Mouse (Mus musculus): ENCODE measurements around the gene Prps2. TPM values are rescaled to one million over a fixed set of nuclear protein-coding genes. Genes with fewer than 3 reads are reported as not detected.

Prps2 gene
- total and polyA plus RNA-seq, 3 experiments: 43.9 to 74.3 (median 73.1) TPM

- H3K79me2 ChIP-seq (replicated peaks; ENCODE audit: control insufficient read depth, extremely low read depth, insufficient read depth, poor library complexity, severe bottlenecking): peaks cover 7% of the 10 kb centered on the region
- no peak for TF ChIP-seq BHLHE40 (IDR thresholded peaks at IDR 0.05; ENCODE audit: low read depth, low read length)
- TF ChIP-seq MXI1 (IDR thresholded peaks at IDR 0.05; ENCODE audit: low read depth, low read length): no peak
- no peak for TF ChIP-seq ELF1 (IDR thresholded peaks at IDR 0.05; ENCODE audit: low read depth, low read length)
- no peak for TF ChIP-seq JUN (IDR thresholded peaks at IDR 0.05; ENCODE audit: insufficient read depth, low read depth, low read length)
- TF ChIP-seq ETS1 (conservative IDR thresholded peaks at IDR 0.05; ENCODE audit: low read depth, low read length): no peak
- TF ChIP-seq KAT2A (IDR thresholded peaks at IDR 0.05; ENCODE audit: insufficient replicate concordance, low read length): no peak
- TF ChIP-seq NELFE (IDR thresholded peaks at IDR 0.05; ENCODE audit: low read depth, low read length): no peak
- no peak for TF ChIP-seq MAFK (IDR thresholded peaks at IDR 0.05; ENCODE audit: insufficient replicate concordance, low read length)
- H3K27ac ChIP-seq (ENCODE audit: insufficient read depth, low read depth): peak overlapping the region; percentile 52; the same call in 1 of the 2 replicates
- H3K4me2 ChIP-seq (ENCODE audit: insufficient read depth, low read depth, poor library complexity, severe bottlenecking): peak overlapping the region; percentile 89
- H3K27me3 ChIP-seq (replicated peaks): no peaks in the 10 kb centered on the region
- DNase-seq (ENCODE audit: extremely low read depth): no peak
- peak overlapping the region; percentile 38 to 70 (median 52) for H3K4me3 ChIP-seq (replicated peaks in 1 of 3; ENCODE audit: low read depth in 2 of 3, low read length in 2 of 3, poor library complexity in 1 of 3)
- dilution Hi-C loops (cut with MboI; ENCODE audit: extremely low pct_ligation_motif_present, extremely low pct_unique_long_range_greater_than_20kb, low sequenced_read_pairs) (no loop called here), in situ Hi-C loops (cut with MboI; ENCODE audit: low pct_ligation_motif_present, low pct_unique_long_range_greater_than_20kb, low sequenced_read_pairs) (no loop called here)
- peak overlapping the region; percentile 68 for H3K9ac ChIP-seq (ENCODE audit: insufficient read depth, low read depth)
- H3K36me3 ChIP-seq (replicated peaks in 1 of 2; ENCODE audit: control insufficient read depth in 1 of 2, insufficient read depth in 1 of 2, low read length in 1 of 2): peaks cover 0 to 4% of the 10 kb centered on the region in 2 experiments
- no peaks in the 10 kb centered on the region for H3K9me3 ChIP-seq (replicated peaks; ENCODE audit: low read length)
- H3K4me1 ChIP-seq (ENCODE audit: control insufficient read depth in 1 of 2, insufficient read depth in 2 of 2): peaks cover 3 to 37% of the 10 kb centered on the region in 2 experiments; a peak in 3 of 4 replicates
These were observed 52.9 kb downstream of the Prps2 start for GRCm38 (mm10) chrX:167329620-167330019.

DNA sequence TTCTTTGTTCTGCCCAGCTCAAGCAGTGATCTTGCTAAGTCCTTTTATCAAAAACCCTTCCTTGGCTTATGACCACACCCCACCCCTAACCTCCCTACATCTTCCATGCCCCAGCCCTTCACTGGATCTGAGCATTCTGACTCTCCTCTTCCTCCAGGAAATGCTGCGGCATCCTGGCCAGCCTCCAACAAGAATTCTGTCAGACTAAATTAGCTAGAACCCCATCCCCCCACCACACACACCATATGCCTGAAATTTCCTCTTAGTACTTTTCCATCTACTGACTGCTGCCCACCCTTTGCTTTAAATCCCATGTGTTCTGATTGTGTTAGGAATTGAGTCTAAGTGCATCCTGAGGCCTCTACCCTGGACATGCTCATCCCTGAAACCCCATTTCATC lies 53.5 kb downstream of the Prps2 start:
- peaks cover 3 to 32% of the 10 kb centered on the region in 2 experiments; a peak in 3 of 4 replicates for H3K4me1 ChIP-seq (ENCODE audit: control insufficient read depth in 1 of 2, insufficient read depth in 2 of 2)
- no peak for DNase-seq (ENCODE audit: extremely low read depth)
- peak overlapping the region; percentile 37 to 70 (median 52) for H3K4me3 ChIP-seq (replicated peaks in 1 of 3; ENCODE audit: low read depth in 2 of 3, low read length in 2 of 3, poor library complexity in 1 of 3)
- H3K27ac ChIP-seq (ENCODE audit: insufficient read depth, low read depth): peak overlapping the region; percentile 66
- peaks cover 7% of the 10 kb centered on the region for H3K79me2 ChIP-seq (replicated peaks; ENCODE audit: control insufficient read depth, extremely low read depth, insufficient read depth, poor library complexity, severe bottlenecking)
- H3K4me2 ChIP-seq (ENCODE audit: insufficient read depth, low read depth, poor library complexity, severe bottlenecking): peak overlapping the region; percentile 89
- dilution Hi-C loops (cut with MboI; ENCODE audit: extremely low pct_ligation_motif_present, extremely low pct_unique_long_range_greater_than_20kb, low sequenced_read_pairs) (no loop called here), in situ Hi-C loops (cut with MboI; ENCODE audit: low pct_ligation_motif_present, low pct_unique_long_range_greater_than_20kb, low sequenced_read_pairs) (no loop called here)
- H3K9me3 ChIP-seq (replicated peaks; ENCODE audit: low read length): no peaks in the 10 kb centered on the region
- H3K9ac ChIP-seq (ENCODE audit: insufficient read depth, low read depth): peak overlapping the region; percentile 68
- TF ChIP-seq TCF12 (IDR thresholded peaks at IDR 0.05; ENCODE audit: low read depth, low read length): no peak
- TF ChIP-seq MAX (IDR thresholded peaks at IDR 0.05; ENCODE audit: low read length): no peak
- no peak for TF ChIP-seq CTCF (conservative IDR thresholded peaks at IDR 0.05 in 1 of 2, IDR thresholded peaks at IDR 0.05 in 1 of 2; ENCODE audit: low read depth in 2 of 2, low read length in 2 of 2)
- no peak for TF ChIP-seq MAFK (IDR thresholded peaks at IDR 0.05; ENCODE audit: insufficient replicate concordance, low read length)
- TF ChIP-seq CHD1 (IDR thresholded peaks at IDR 0.05; ENCODE audit: low read depth, low read length): peak; percentile 22; the same call in 1 of the 2 replicates
- H3K27me3 ChIP-seq (replicated peaks): no peaks in the 10 kb centered on the region
- peaks cover 0 to 4% of the 10 kb centered on the region in 2 experiments for H3K36me3 ChIP-seq (replicated peaks in 1 of 2; ENCODE audit: control insufficient read depth in 1 of 2, insufficient read depth in 1 of 2, low read length in 1 of 2)

DNA sequence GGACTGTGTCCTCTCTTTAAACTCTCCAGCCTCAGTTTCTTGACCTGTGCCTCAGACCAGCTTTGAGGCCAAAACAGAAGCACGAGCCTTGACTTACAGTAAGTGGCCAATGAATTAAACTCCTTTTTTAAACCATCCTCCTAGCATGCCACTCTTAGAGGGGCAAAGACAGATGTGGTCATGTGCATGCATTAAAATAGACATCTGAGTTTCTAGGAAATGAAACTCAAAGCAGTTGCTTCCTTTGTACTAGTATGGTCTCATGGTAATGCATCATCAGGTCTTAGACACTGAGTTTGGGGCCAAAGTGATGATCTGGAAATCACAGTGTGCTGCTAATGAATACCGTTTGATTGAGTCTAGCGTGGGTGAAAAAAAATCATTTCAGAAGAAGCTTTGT lies 54.0 kb downstream of the Prps2 start:
- H3K4me3 ChIP-seq (replicated peaks in 1 of 3; ENCODE audit: low read depth in 2 of 3, low read length in 2 of 3, poor library complexity in 1 of 3): peak overlapping the region; percentile 37 to 70 (median 52)
- peaks cover 7% of the 10 kb centered on the region for H3K79me2 ChIP-seq (replicated peaks; ENCODE audit: control insufficient read depth, extremely low read depth, insufficient read depth, poor library complexity, severe bottlenecking)
- H3K9ac ChIP-seq (ENCODE audit: insufficient read depth, low read depth): peak overlapping the region; percentile 68
- H3K9me3 ChIP-seq (replicated peaks; ENCODE audit: low read length): no peaks in the 10 kb centered on the region
- no peak for TF ChIP-seq JUN (IDR thresholded peaks at IDR 0.05; ENCODE audit: insufficient read depth, low read depth, low read length)
- TF ChIP-seq RCOR1 (conservative IDR thresholded peaks at IDR 0.05; ENCODE audit: low read depth, low read length): 0 out of 2 replicates have a peak, but pooled peaks have one; percentile 18
- TF ChIP-seq MAFK (IDR thresholded peaks at IDR 0.05; ENCODE audit: insufficient replicate concordance, low read length): no peak
- TF ChIP-seq MYC (IDR thresholded peaks at IDR 0.05; ENCODE audit: low read depth, low read length): 0 out of 2 replicates have a peak, but pooled peaks have one; percentile 30
- TF ChIP-seq BHLHE40 (IDR thresholded peaks at IDR 0.05; ENCODE audit: low read depth, low read length): peak; percentile 86
- TF ChIP-seq CHD1 (IDR thresholded peaks at IDR 0.05; ENCODE audit: low read depth, low read length): peak; percentile 10; the same call in 1 of the 2 replicates
- no peak for TF ChIP-seq MXI1 (IDR thresholded peaks at IDR 0.05; ENCODE audit: low read depth, low read length)
- TF ChIP-seq TBP (conservative IDR thresholded peaks at IDR 0.05; ENCODE audit: low read depth, low read length): peak; percentile 73; the same call in 1 of the 2 replicates
- TF ChIP-seq ETS1 (conservative IDR thresholded peaks at IDR 0.05; ENCODE audit: low read depth, low read length): peak; percentile 38; the same call in 1 of the 2 replicates
- no peak for TF ChIP-seq GABPA (IDR thresholded peaks at IDR 0.05; ENCODE audit: insufficient replicate concordance, low read depth, low read length)
- 0 out of 2 replicates have a peak, but pooled peaks have one; percentile 12 for TF ChIP-seq KAT2A (IDR thresholded peaks at IDR 0.05; ENCODE audit: insufficient replicate concordance, low read length)
- no peak for TF ChIP-seq ZKSCAN1 (IDR thresholded peaks at IDR 0.05; ENCODE audit: borderline replicate concordance, low read depth, low read length)
- no peak for TF ChIP-seq NELFE (IDR thresholded peaks at IDR 0.05; ENCODE audit: low read depth, low read length)
- no peak for TF ChIP-seq ELF1 (IDR thresholded peaks at IDR 0.05; ENCODE audit: low read depth, low read length)
- peak; percentile 39; the same call in 1 of the 2 replicates for TF ChIP-seq EP300 (IDR thresholded peaks at IDR 0.05; ENCODE audit: low read length)
- peaks cover 3 to 29% of the 10 kb centered on the region in 2 experiments; a peak in 3 of 4 replicates for H3K4me1 ChIP-seq (ENCODE audit: control insufficient read depth in 1 of 2, insufficient read depth in 2 of 2)
- DNase-seq (ENCODE audit: extremely low read depth): peak; percentile 42
- no peaks in the 10 kb centered on the region for H3K27me3 ChIP-seq (replicated peaks)
- peak overlapping the region; percentile 89 for H3K4me2 ChIP-seq (ENCODE audit: insufficient read depth, low read depth, poor library complexity, severe bottlenecking)
- dilution Hi-C loops (cut with MboI; ENCODE audit: extremely low pct_ligation_motif_present, extremely low pct_unique_long_range_greater_than_20kb, low sequenced_read_pairs): no loop called here
- peak overlapping the region; percentile 66 for H3K27ac ChIP-seq (ENCODE audit: insufficient read depth, low read depth)
- peaks cover 0 to 6% of the 10 kb centered on the region in 2 experiments for H3K36me3 ChIP-seq (replicated peaks in 1 of 2; ENCODE audit: control insufficient read depth in 1 of 2, insufficient read depth in 1 of 2, low read length in 1 of 2)
- in situ Hi-C loops (cut with MboI; ENCODE audit: low pct_ligation_motif_present, low pct_unique_long_range_greater_than_20kb, low sequenced_read_pairs): no loop called here

Measured in CH12.LX (cell line).